Mouse (Mus musculus): ENCODE data around the gene Dcaf1.

Dcaf1 gene

GRCm38 (mm10) chr9:106906597-106906996 is 84.9 kb downstream of the Dcaf1 start:
- DNase-seq (ENCODE audit: low spot score) = no peak

GRCm38 (mm10) chr9:106908174-106908573 is 86.5 kb downstream of the Dcaf1 start:
- DNase-seq (ENCODE audit: low spot score) = no peak

DNA sequence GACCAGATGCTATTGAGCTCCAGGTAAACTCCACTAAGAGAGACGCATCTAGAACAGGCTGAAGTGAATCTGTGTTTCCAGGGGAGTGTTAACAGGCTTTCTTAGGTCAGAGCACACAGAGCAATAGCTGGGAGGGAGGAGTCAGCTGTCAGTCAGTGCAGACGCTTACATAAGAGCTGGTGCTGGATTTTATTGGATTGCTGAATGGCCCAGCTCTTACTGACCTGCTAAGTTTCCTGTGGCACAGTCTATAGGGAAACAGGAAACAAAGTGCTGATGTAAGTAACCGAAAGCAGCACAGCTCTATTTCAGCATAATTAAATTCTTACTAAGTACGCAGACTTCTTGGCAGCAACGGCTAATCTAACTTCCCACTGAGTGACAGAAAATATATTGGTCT is 87.0 kb downstream of the Dcaf1 start:
- DNase-seq (ENCODE audit: low spot score) = no peak

DNA sequence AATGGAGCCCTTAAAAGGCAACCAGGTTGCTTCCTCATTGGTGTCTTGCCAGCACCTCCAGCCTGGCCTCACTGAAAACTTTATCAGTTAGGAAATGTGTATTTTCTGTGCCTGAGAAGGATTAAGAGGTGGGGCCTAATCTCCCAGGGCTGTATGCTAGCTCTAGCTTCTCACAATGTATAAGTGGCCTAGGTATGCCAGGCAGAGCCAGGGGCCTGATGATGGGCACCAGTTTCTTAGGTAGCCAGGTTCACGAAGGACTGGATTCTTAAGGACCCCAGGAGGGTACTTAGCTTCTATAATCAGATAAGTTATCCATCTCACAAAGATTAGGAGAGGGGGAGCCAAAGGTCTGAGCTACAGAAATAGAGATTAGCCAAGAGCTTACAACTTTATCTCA is 90.0 kb downstream of the Dcaf1 start:
- no peak for DNase-seq (ENCODE audit: low spot score)

GRCm38 (mm10) chr9:106913759-106914158 is 92.1 kb downstream of the Dcaf1 start:
- no peak for DNase-seq (ENCODE audit: low spot score)

- no peak for DNase-seq (ENCODE audit: low spot score)
Measured at GRCm38 (mm10) chr9:106914878-106915277, 93.2 kb downstream of the Dcaf1 start.
